Mouse (Mus musculus) naive thymus-derived CD4-positive, alpha-beta T cell, adult 2 months (primary cell): ENCODE results near the gene Gpr146.
"Not testable (repeated sequence)": the region's sequence is repeated elsewhere in the genome, so short reads cannot be mapped to it uniquely, and the experiment has no call there.

Source experiments
- DNase-seq: peaks from one replicate; pipeline ENCODE4 v3.0.0-alpha.2; 2011; ENCODE audit warnings: low read depth

The Gpr146 gene

GRCm38 (mm10) chr5:139377468-139378270 is at the start of gene Gpr146:
TSS of gene Gpr146 (plus strand) at chr5:139377697.
- peak; percentile 80 for DNase-seq

DNA sequence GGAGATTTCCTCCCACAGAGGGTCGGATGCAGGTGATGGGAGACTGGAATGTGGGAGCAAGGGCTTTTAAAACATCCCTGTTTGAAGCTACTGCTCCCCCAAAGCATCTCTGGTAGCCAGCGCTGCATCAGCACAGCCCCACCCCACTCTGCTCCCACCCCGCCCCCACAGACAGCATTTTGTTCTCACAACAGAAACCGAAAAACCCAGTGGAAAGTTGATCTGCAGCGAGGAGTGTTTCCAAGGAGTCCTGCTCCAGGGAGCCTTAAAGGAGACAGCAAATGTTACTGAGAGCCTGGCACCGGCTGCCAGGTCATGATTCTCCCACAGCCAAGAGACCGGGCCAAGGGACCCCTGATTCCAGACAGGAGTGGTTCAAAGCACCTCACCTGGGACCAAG is 46.7 kb upstream of the Gpr146 start:
- no peak for DNase-seq

DNA sequence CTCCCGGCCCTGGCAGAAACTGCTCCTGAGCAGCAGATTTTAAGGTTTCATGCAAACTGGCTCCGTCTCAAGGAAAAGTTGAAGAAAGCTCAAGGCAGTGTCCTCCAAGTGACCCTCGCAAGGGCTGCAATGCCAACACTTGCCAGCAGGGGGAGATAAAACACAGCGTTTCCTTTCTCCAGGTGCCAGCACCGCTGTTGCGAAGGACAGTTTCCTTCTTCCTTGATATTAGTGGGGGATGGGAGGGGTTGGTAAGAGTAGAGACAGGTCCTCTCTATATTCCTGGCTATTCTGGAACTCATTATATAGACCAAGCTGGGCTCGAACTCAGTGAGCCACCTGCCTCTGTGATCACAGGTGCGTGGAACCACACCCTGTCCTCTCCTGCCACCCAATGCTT is 45.8 kb upstream of the Gpr146 start:
- DNase-seq, result peak; percentile 79

DNA sequence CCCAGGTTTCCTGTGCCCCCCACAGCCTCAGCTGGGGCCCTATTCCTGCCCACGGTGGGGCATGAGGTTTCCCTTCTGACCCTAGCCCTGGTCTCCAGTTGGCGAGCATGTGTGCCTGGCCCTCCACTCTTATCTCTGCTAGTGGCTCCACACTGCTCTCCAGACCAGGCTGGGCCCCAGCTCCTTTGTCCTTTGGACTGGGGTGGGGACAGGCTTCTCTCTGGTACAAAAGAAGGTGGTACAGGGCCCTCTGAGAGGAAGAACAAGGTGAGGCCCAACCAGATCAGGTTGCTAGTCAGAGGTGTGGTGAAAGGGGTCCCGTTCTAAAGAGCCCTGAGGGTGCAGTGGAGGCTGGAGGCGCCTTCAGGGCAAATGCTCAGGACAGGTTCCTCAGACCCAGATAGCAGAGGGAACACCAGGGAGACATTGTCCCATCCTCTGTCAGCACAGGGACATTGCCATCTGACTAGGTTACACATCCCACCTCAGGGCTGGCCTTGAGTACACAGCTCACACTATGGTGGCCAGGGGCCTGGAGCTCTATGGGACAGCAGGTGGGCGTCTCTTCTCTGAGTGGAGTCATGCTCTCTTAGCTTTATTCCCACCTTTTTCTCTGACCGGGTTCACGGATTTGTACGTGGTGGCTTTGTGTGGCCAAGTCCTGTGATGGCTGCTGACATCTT is 44.8 kb upstream of the Gpr146 start:
- no peak for DNase-seq

GRCm38 (mm10) chr5:139333301-139334013 is 44.0 kb upstream of the Gpr146 start:
- no peak for DNase-seq

DNA sequence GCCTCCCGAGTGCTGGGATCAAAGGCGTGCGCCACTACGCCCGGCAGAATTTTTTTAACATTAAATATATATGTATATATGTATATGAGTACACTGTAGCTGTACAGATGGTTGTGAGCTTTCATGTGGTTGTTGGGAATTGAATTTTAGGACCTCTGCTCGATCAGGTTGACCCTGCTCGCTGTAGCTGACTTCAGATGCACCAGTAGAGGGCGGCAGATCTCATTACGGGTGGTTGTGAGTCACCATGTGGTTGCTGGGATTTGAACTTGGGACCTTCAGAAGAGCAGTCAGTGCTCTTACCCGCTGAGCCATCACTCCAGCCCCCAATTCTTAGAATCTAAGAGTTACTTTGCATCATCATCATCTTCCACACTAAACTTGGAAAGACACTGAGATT is 43.1 kb upstream of the Gpr146 start:
- not testable (repeated sequence) for DNase-seq

DNA sequence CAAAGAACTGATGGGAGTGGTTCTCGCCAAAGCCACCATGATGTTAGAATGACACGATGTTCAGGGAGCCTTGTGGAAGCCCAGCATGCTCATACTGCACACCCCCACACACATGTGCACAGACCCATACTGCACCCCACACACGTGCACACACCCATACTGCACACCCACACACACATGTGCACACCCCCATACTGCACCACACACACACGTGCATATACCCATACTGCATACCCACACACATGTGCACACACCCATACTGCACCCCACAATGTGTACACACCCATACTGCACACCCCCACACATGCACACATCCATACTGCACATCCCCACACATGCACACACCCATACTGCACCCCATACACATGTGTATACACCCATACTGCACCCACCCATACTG is 41.9 kb upstream of the Gpr146 start:
- no peak for DNase-seq

DNA sequence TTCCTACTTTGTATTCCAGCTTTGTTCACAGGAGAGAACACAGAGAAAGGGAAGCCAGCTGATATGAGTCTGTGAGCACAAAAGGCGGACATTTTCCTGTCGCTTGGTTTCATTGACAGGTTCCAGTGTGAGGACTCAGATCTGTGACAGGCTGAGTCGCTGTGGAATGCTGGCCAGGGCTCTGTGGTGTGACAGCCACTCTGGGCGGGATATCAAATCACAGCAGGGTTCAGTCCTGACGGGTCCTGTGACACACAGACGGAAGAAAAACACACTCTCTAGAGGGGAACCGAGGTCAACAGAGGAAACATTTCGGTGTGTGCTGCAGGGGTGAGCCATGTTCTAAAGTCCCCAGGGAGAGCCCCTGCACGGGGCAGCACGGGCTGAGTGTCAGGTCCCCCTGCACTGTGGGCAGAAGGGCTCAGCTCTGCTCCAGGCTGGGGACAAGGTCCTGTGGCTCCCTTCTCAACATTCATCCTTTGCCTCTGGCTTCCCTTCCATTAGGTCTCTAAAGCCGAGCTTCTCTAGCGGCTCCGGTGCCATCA is 39.6 kb upstream of the Gpr146 start:
- no peak for DNase-seq

DNA sequence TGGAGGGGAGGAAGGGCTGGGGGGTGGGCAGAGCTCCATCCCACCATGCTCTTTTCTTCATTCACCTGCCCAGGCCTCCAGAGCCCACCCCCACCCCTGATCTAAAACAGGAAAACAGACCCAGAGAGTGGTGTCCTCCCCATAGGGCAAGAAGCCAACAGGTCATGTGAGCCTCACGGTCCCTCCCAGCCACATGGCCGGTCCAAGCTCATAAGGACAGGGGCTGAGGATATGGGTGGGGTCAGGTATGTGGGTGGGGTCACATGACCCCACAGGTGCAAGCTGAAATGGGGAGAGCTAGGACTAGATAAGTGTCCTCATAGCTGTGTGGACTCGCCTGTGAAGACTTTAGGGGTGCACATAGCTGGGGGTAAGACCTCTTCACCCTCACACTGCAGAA is 39.1 kb upstream of the Gpr146 start:
- no peak for DNase-seq

- no peak for DNase-seq
Measured at GRCm38 (mm10) chr5:139338891-139339290, 38.6 kb upstream of the Gpr146 start.

GRCm38 (mm10) chr5:139344021-139344686 is 33.3 kb upstream of the Gpr146 start:
- peak; percentile 90 for DNase-seq

DNA sequence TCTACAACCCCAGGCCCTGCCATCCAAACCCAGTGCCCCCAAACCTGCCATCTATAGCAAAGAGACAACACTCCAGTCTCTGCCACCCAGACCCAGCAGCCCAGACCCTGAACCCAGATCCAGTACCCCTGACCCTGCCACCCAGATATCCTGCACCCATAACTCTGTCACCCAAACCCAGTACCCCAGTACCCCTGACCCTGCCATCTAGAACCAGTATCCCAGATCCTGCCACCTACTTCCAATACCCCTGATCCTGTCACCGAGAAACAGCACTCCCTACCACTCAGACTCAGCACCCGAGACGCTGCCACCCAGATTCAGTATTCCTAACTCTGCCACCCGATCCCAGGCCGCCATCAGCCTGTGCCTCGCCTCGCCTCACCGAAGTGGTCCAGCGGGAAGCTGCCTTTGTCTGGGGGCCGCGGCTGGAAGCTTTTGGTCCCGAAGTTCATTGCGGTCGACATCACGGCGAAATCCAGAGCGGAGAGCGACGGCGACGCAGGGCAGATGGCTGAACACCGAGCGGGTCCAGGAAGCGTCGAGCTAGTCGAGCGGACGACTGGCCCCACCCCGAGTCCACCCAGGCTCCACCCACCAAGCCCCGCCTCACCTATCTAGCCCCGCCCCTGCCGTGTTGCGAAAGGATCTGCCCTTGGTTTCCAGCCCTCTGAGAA is 32.7 kb upstream of the Gpr146 start:
- DNase-seq, result peak; percentile 95

- no peak for DNase-seq
Measured at GRCm38 (mm10) chr5:139345364-139345714, 32.2 kb upstream of the Gpr146 start.

DNA sequence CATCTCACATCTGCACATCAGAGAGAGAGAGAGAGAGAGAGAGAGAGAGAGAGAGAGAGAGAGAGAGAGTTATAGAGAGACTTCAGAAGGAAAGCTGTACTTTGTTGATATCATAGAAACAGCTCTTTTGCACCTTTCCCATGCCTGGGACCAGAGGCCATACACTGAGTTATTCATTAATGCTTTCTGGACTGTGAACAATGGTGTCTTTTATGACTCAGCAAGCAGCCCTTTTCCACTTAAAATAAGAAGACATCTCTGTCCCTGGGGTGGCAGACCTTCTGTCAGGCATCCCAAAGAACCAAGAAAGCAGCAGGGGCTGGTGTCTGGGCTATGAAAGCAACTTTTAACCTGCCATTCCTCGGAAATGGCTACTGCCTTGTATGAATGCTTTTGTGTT is 30.3 kb upstream of the Gpr146 start:
- no peak for DNase-seq

DNA sequence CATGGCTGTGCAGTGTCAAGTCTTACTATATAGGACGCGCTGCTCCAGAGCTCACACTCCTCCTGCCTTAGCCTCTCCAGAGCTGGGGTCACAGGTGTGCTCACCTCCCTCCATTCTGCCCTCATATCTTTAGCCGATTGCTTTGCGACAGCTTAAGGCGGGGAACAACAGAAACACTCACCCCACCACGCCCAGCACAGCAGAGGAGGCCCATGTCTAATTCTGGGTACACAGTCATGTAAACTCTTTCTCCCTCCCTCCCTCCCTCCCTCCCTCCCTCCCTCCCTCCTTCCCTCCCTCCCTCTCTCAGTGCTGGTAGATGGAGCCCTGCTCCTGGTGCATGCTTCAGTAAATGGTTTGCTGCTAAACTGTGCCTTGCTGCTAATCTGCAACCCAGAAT is 27.8 kb upstream of the Gpr146 start:
- DNase-seq, result no peak

DNA sequence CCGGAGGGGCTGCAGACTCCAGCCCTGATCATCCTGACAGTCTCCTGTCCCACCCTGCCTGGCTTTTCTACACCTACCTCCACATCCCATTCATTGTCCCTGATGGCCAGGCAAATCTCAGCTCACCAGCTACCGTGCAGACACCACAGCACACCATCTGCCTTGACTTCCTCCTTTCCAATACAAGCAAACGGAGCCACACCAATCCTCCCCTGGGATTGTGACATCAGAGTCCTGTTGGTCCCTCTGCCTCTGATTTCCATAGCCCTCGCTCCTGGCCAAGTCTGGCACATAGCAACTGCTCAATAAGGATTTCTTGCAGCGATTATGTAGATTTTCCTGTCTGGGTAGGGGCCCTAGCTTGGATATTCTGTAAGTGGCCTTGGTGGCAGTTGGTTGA is 26.4 kb upstream of the Gpr146 start, which contains the start of gene Cox19:
Gene Cox19 (minus strand): TSS at position 285 of the 400 bp plus-strand sequence.
- no peak for DNase-seq

DNA sequence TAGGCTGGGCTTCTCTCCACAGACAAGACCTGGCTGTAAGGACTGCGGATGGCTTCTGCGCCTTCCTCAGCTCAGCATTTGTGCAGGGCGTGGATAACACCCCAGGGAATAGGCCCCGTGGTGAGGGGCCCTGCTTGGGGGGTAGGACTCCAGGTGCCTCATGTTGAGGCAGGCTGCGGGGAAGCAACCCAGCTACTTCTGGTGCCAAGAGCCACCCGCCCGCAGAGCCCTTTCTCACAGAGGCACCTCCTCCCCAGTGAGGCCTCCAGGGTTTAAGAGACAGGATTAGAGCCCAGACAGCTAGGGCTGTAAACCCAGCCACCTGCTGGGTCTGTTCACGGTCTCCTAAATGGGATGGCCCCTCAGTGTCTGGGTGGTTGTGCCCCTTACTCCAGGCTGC is 25.9 kb upstream of the Gpr146 start:
- DNase-seq, result no peak

GRCm38 (mm10) chr5:139352317-139352716 is 25.2 kb upstream of the Gpr146 start, which contains the start of gene Cyp2w1:
TSS of gene Cyp2w1 (plus strand) at chr5:139352617.
- DNase-seq, result no peak

DNA sequence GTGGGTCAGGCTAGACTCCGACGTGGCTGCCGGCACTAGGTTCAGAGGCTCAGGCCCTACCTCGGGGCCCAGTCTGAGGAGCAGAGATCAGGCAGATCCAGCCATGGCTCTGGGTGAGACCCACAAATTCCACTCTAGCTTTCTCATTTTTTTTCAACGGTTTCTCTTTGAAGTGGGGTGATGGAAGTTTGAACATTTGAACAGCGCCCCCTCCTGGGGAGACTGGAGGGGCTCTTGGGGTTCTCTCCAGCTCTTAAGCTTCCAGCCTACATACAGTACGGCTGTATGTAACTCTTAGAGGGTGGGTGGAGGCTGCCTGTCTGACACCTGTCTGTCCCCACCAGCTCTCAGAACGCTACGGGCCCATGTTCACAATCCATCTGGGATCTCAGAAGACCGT is 24.0 kb upstream of the Gpr146 start:
- peak; percentile 77 for DNase-seq

GRCm38 (mm10) chr5:139353946-139354345 is 23.6 kb upstream of the Gpr146 start:
- DNase-seq, result no peak

GRCm38 (mm10) chr5:139355235-139355772 is 22.2 kb upstream of the Gpr146 start:
- peak; percentile 82 for DNase-seq
